Mouse (Mus musculus) ES-E14 (cell line): ENCODE results near the gene Adamts16.

ENCODE experiments used
- CHD2 ChIP-seq: IDR thresholded peaks from 2 replicates; pipeline ENCODE4 v1.6.1; 2014; ENCODE audit warnings: mild to moderate bottlenecking, low read depth, low read length, inconsistent platforms
- HCFC1 ChIP-seq: IDR thresholded peaks from 2 replicates; pipeline ENCODE4 v1.6.1; 2012; ENCODE audit warnings: low read length, inconsistent platforms, borderline replicate concordance; ENCODE audit not compliant: insufficient read depth
- MAFK ChIP-seq: IDR thresholded peaks from 2 replicates; pipeline ENCODE4 v1.6.1; 2014; ENCODE audit warnings: mild to moderate bottlenecking, low read depth, low read length, inconsistent platforms; ENCODE audit not compliant: insufficient read depth
- ZC3H11A ChIP-seq: IDR thresholded peaks from 2 replicates; pipeline ENCODE4 v1.6.1; 2012; ENCODE audit warnings: low read depth, mild to moderate bottlenecking, inconsistent platforms, low read length, borderline replicate concordance
- ZNF384 ChIP-seq: IDR thresholded peaks from 2 replicates; pipeline ENCODE4 v1.6.1; 2012; ENCODE audit warnings: low read depth, low read length, inconsistent platforms

DNA sequence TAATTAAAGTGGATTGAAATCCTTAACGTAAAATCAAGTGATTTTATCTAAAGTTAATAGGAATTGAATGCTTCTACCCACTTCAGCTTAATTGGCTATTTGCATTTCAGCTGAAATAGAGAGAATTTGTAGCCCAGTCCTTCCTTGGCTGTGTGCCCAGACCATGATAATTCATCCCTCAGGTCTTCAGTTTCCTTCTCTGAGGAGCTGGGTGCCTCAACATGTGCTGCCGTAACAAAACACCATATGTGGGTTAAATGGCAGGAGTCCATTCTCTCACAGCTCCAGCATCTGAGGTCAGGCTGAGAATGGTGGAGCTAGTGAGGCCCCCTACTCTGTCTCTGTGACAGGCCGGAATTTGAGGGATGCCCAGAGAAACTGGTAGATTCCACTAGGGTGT lies 29.4 kb upstream of the Adamts16 start:
- TF ChIP-seq HCFC1 (no peak), CHD2 (no peak), ZNF384 (no peak), ZC3H11A (no peak), MAFK (no peak)
